Mouse (Mus musculus): Measurements from ENCODE around the gene Rapgef3. TPM values are rescaled to one million over a fixed set of nuclear protein-coding genes. Genes with fewer than 3 reads are reported as not detected.

Gene Rapgef3
- total and polyA plus RNA-seq, 3 experiments, result 6.6 to 7.4 TPM; not detected in 1

DNA sequence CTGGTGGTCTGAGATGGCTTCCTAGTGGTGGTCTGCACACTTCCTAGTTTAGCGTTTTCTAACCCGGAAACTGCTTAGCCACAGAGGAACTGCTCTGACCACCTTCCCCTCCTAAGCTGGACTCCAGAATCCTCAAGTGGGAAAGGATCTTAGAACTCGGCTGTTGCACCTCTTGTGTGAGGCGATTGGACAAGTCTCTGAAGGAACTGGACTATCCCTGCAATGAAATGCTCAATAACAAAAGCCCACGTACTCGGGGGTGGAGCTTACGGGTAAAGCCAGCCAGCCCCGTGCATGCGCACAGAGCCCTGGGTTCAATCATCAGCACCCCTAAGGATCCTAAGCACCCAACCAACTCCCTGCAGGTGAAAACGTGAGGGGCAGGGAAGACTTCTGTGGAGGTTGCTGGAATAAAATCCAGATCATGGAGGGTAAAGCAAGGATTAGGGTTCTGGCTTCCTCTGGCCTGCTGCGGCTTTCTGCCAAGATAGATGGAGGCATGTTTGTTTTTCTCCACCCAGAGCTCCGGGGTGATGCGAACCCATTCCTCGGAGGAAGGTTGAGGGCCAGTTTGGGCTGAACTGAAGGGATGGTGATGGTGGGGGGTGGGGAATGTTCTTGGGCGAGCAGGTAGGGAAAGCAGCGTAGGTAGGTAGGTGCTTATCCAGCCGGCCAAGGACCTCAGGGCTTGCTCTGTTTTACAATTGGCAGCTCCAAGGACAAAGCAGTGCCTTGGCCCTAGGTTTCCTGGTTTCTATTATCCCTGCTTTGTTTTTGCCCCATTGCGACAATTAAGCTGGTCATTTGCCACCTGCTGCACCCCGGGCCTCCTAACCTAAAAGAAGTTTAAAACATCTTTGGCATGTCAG is 20.3 kb upstream of the Rapgef3 start:
- peak overlapping the region; percentile 94 for H3K27ac ChIP-seq (ENCODE audit: control insufficient read depth, low read depth, low read length)
- peak; percentile 82 for DNase-seq (ENCODE audit: low read depth, low spot score)

GRCm38 (mm10) chr15:97787148-97787798 is 19.5 kb upstream of the Rapgef3 start:
- Histone ChIP-seq H3K36me3 (ENCODE audit: control insufficient read depth in 1 of 2, insufficient read depth in 2 of 2, low read length in 2 of 2) (peaks cover 0 to 51% of the 10 kb centered on the region in 2 experiments; a peak in 3 of 4 replicates), H3K9me3 (replicated peaks; ENCODE audit: insufficient read depth, low read length) (no peaks in the 10 kb centered on the region), H3K9ac (ENCODE audit: control insufficient read depth, low read depth, low read length, poor library complexity, severe bottlenecking) (peak overlapping the region; percentile 68), H3K27ac (ENCODE audit: control insufficient read depth, low read depth, low read length) (peak overlapping the region; percentile 94), H3K27me3 (ENCODE audit: control insufficient read depth in 1 of 2, insufficient read depth in 2 of 2, low read length in 2 of 2) (no peaks in the 10 kb centered on the region), H3K4me1 (ENCODE audit: control insufficient read depth in 1 of 2, insufficient read depth in 2 of 2, low read length in 2 of 2) (peaks cover 12 to 53% of the 10 kb centered on the region in 2 experiments), H3K79me2 (ENCODE audit: control insufficient read depth, insufficient read depth, low read length, poor library complexity) (peaks cover 29% of the 10 kb centered on the region), H3K4me3 (ENCODE audit: control insufficient read depth in 1 of 2, insufficient read depth in 1 of 2, low read depth in 2 of 2, low read length in 2 of 2) (peak overlapping the region in 1 of 2 experiments; percentile 3; a peak in 1 of 4 replicates)
- DNase-seq (ENCODE audit: low read depth, low spot score), result no peak
- TF ChIP-seq CHD1 (IDR thresholded peaks at IDR 0.05; ENCODE audit: low read depth, low read length) (no peak), POLR2A (IDR thresholded peaks at IDR 0.05; ENCODE audit: control insufficient read depth in 1 of 2, insufficient read depth in 1 of 2, low read depth in 1 of 2, low read length in 2 of 2, poor library complexity in 1 of 2) (0 out of 4 replicates have a peak, but pooled peaks of 1 of the 2 experiments have one; percentile 43), RCOR1 (IDR thresholded peaks at IDR 0.05; ENCODE audit: low read depth, low read length) (no peak), UBTF (IDR thresholded peaks at IDR 0.05; ENCODE audit: borderline replicate concordance, insufficient read depth, low read depth, low read length) (0 out of 2 replicates have a peak, but pooled peaks have one; percentile 7)

More for the DNA sequence above, 20.3 kb upstream of the Rapgef3 start:
- peaks cover under 1 to 50% of the 10 kb centered on the region in 2 experiments; a peak in 3 of 4 replicates for H3K36me3 ChIP-seq (ENCODE audit: control insufficient read depth in 1 of 2, insufficient read depth in 2 of 2, low read length in 2 of 2)
- peak overlapping the region; percentile 68 for H3K9ac ChIP-seq (ENCODE audit: control insufficient read depth, low read depth, low read length, poor library complexity, severe bottlenecking)
- peaks cover 29% of the 10 kb centered on the region for H3K79me2 ChIP-seq (ENCODE audit: control insufficient read depth, insufficient read depth, low read length, poor library complexity)
- H3K4me3 ChIP-seq (ENCODE audit: control insufficient read depth in 1 of 2, insufficient read depth in 1 of 2, low read depth in 2 of 2, low read length in 2 of 2), result no peak overlapping the region
- 0 out of 2 replicates have a peak, but pooled peaks have one; percentile 1 for TF ChIP-seq UBTF (IDR thresholded peaks at IDR 0.05; ENCODE audit: borderline replicate concordance, insufficient read depth, low read depth, low read length)
- TF ChIP-seq CTCF (IDR thresholded peaks at IDR 0.05 in 2 of 3, conservative IDR thresholded peaks at IDR 0.05 in 1 of 3; ENCODE audit: control insufficient read depth in 1 of 3, insufficient read depth in 1 of 3, low read depth in 2 of 3, low read length in 3 of 3, poor library complexity in 1 of 3, severe bottlenecking in 1 of 3), result no peak
- peak; percentile 88; the same call in 1 of the 2 replicates for TF ChIP-seq POLR2AphosphoS5 (IDR thresholded peaks at IDR 0.05; ENCODE audit: borderline replicate concordance, low read depth, low read length)
- TF ChIP-seq TBP (IDR thresholded peaks at IDR 0.05; ENCODE audit: low read depth, low read length), result 0 out of 2 replicates have a peak, but pooled peaks have one; percentile 20
- TF ChIP-seq POLR2A (IDR thresholded peaks at IDR 0.05; ENCODE audit: control insufficient read depth in 1 of 2, insufficient read depth in 1 of 2, low read depth in 1 of 2, low read length in 2 of 2, poor library complexity in 1 of 2), result peak; percentile 8 to 61; a peak in 1 of 4 replicates
- no peaks in the 10 kb centered on the region for H3K9me3 ChIP-seq (replicated peaks; ENCODE audit: insufficient read depth, low read length)
- no peaks in the 10 kb centered on the region for H3K27me3 ChIP-seq (ENCODE audit: control insufficient read depth in 1 of 2, insufficient read depth in 2 of 2, low read length in 2 of 2)
- peaks cover 12 to 49% of the 10 kb centered on the region in 2 experiments for H3K4me1 ChIP-seq (ENCODE audit: control insufficient read depth in 1 of 2, insufficient read depth in 2 of 2, low read length in 2 of 2)

- H3K27ac ChIP-seq (ENCODE audit: control insufficient read depth, low read depth, low read length), result peak overlapping the region; percentile 94
- TF ChIP-seq MYC (IDR thresholded peaks at IDR 0.05; ENCODE audit: low read depth, low read length), result no peak
- TF ChIP-seq UBTF (IDR thresholded peaks at IDR 0.05; ENCODE audit: borderline replicate concordance, insufficient read depth, low read depth, low read length), result no peak
- no peak for TF ChIP-seq MXI1 (IDR thresholded peaks at IDR 0.05; ENCODE audit: low read depth, low read length)
- TF ChIP-seq TCF12 (IDR thresholded peaks at IDR 0.05; ENCODE audit: low read depth, low read length), result no peak
- TF ChIP-seq MAZ (IDR thresholded peaks at IDR 0.05; ENCODE audit: low read depth, low read length), result no peak
- TF ChIP-seq GABPA (IDR thresholded peaks at IDR 0.05; ENCODE audit: low read depth, low read length), result no peak
- peak; percentile 91 for TF ChIP-seq GATA1 (IDR thresholded peaks at IDR 0.05; ENCODE audit: low read depth, low read length)
- no peak for TF ChIP-seq SIN3A (IDR thresholded peaks at IDR 0.05; ENCODE audit: low read length)
- TF ChIP-seq CHD2 (IDR thresholded peaks at IDR 0.05; ENCODE audit: low read length), result no peak
- TF ChIP-seq MEF2A (IDR thresholded peaks at IDR 0.05; ENCODE audit: extremely low read depth, insufficient replicate concordance, low read depth, low read length, poor library complexity, severe bottlenecking), result no peak
- no peak for TF ChIP-seq ELF1 (IDR thresholded peaks at IDR 0.05; ENCODE audit: low read depth, low read length)
- no peak for TF ChIP-seq NRF1 (IDR thresholded peaks at IDR 0.05; ENCODE audit: insufficient read depth, low read depth, low read length, poor library complexity, severe bottlenecking)
- no peak for TF ChIP-seq HCFC1 (IDR thresholded peaks at IDR 0.05; ENCODE audit: low read depth, low read length)
Measured at GRCm38 (mm10) chr15:97786412-97787112, 18.8 kb upstream of the Rapgef3 start.

More at GRCm38 (mm10) chr15:97786412-97787112, 18.8 kb upstream of the Rapgef3 start:
- H3K27me3 ChIP-seq (ENCODE audit: control insufficient read depth in 1 of 2, insufficient read depth in 2 of 2, low read length in 2 of 2), result no peaks in the 10 kb centered on the region
- peak overlapping the region; percentile 90 to 91; a peak in 3 of 4 replicates for H3K4me3 ChIP-seq (ENCODE audit: control insufficient read depth in 1 of 2, insufficient read depth in 1 of 2, low read depth in 2 of 2, low read length in 2 of 2)
- H3K9ac ChIP-seq (ENCODE audit: control insufficient read depth, low read depth, low read length, poor library complexity, severe bottlenecking), result peak overlapping the region; percentile 96
- H3K36me3 ChIP-seq (ENCODE audit: control insufficient read depth in 1 of 2, insufficient read depth in 2 of 2, low read length in 2 of 2), result peaks cover 0 to 51% of the 10 kb centered on the region in 2 experiments; a peak in 3 of 4 replicates
- peak; percentile 98 for DNase-seq (ENCODE audit: low read depth, low spot score)
- peaks cover 12 to 53% of the 10 kb centered on the region in 2 experiments for H3K4me1 ChIP-seq (ENCODE audit: control insufficient read depth in 1 of 2, insufficient read depth in 2 of 2, low read length in 2 of 2)
- no peaks in the 10 kb centered on the region for H3K9me3 ChIP-seq (replicated peaks; ENCODE audit: insufficient read depth, low read length)
- peaks cover 29% of the 10 kb centered on the region for H3K79me2 ChIP-seq (ENCODE audit: control insufficient read depth, insufficient read depth, low read length, poor library complexity)

All from MEL (cell line).